Mouse (Mus musculus) thymus, adult 2 months (tissue): Measurements from ENCODE around the gene Ralgps2.

Experiments
- CTCF ChIP-seq: fragments of 200-500 bp; IDR thresholded peaks from 2 replicates; pipeline ENCODE4 v1.5.1; 2012; ENCODE audit warnings: mild to moderate bottlenecking, control low read depth, low read length, moderate library complexity, borderline replicate concordance; ENCODE audit not compliant: control insufficient read depth, poor library complexity, insufficient read depth; ENCODE audit errors: extremely low read depth
- POLR2A ChIP-seq: fragments of 200-500 bp; IDR thresholded peaks from 2 replicates; pipeline ENCODE4 v1.6.1; 2012; ENCODE audit warnings: mild to moderate bottlenecking, low read length, control low read depth, moderate library complexity; ENCODE audit not compliant: control insufficient read depth, poor library complexity, insufficient read depth; ENCODE audit errors: extremely low read depth

GRCm38 (mm10) chr1:156808332-156808731 is 131.1 kb downstream of the Ralgps2 start:
- TF ChIP-seq POLR2A (no peak), CTCF (no peak)
